Mouse (Mus musculus): ENCODE measurements around the gene Rap1gap.

- TF ChIP-seq CTCF (IDR thresholded peaks at IDR 0.05; ENCODE audit: borderline replicate concordance, insufficient read depth, low read depth, low read length) = no peak
- no peak for TF ChIP-seq POLR2A (IDR thresholded peaks at IDR 0.05; ENCODE audit: borderline replicate concordance, insufficient read depth, low read length)
These were observed 16.9 kb upstream of the Rap1gap start for GRCm38 (mm10) chr4:137647648-137648047.

Data from cerebellum, adult 2 months (tissue).